ENCODE assay signal across 13 mouse cellular contexts in the genomic region with DNA sequence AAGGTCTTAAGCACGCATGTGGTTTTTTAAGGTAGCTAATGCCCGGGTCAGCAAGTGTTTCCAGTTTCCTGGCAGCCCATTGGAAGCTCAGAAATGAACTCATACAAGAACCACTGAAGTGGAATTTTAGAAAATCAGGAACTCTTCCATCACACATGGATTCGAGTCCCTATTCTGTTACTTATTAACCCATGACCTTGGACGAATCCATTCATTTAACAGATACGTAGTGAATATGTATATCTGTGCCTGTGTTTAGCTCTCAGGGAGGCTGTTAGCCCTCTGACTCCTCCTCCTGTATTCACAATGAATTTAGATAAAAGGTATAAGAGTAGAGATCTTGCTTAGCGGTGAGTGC. TPM values are rescaled to one million over a fixed set of nuclear protein-coding genes. Genes with fewer than 3 reads are reported as not detected.
DNase-seq lines count a peak whose midpoint lies in the region; ATAC-seq and TF ChIP-seq lines count a peak whose summit lies in the region.
"Had no signal": no experiment of that assay in that cellular context is flagged by ENCODE, and none has a peak within 500 bp of the region (broad histone marks: within the 10 kb centered on the region; RNA-seq: fewer than 3 reads in every experiment).

No protein-coding gene starts in this region.

- intact Hi-C loops in left cerebral cortex, postnatal 10 days (cut with DNase I) = no loop called here

- no peaks in the 10 kb centered on the region for H3K36me3 ChIP-seq in hindbrain, embryonic 10.5 days
- H3K36me3 ChIP-seq in hindbrain, embryonic 13.5 days = no peaks in the 10 kb centered on the region
- no peaks in the 10 kb centered on the region for H3K36me3 ChIP-seq in embryonic facial prominence, embryonic 15.5 days
- no peaks in the 10 kb centered on the region for H3K36me3 ChIP-seq in limb, embryonic 14.5 days (ENCODE audit: control insufficient read depth, insufficient read depth, low read length)
- H3K36me3 ChIP-seq: forebrain, embryonic 12.5 days had no signal

- H3K9ac ChIP-seq in hindbrain, embryonic 13.5 days = no peak overlapping the region
- H3K9ac ChIP-seq in embryonic facial prominence, embryonic 15.5 days = no peak overlapping the region
- no peak overlapping the region for H3K9ac ChIP-seq in limb, embryonic 14.5 days (ENCODE audit: low read depth, low read length, severe bottlenecking)
- H3K9ac ChIP-seq: forebrain, embryonic 12.5 days had no signal

- TF ChIP-seq CTCF in Patski (IDR thresholded peaks at IDR 0.05) = no peak

- no peaks in the 10 kb centered on the region for H3K9me3 ChIP-seq in hindbrain, embryonic 10.5 days
- no peaks in the 10 kb centered on the region for H3K9me3 ChIP-seq in hindbrain, embryonic 13.5 days
- no peaks in the 10 kb centered on the region for H3K9me3 ChIP-seq in embryonic facial prominence, embryonic 15.5 days (replicated peaks)
- no peaks in the 10 kb centered on the region for H3K9me3 ChIP-seq in limb, embryonic 14.5 days (ENCODE audit: control insufficient read depth, low read length)
- H3K9me3 ChIP-seq: forebrain, embryonic 12.5 days had no signal

- TF ChIP-seq POLR2A in limb, embryonic 14.5 days (IDR thresholded peaks at IDR 0.05; ENCODE audit: borderline replicate concordance, extremely low read depth, insufficient read depth, insufficient read length) = no peak

- no peaks in the 10 kb centered on the region for H3K27me3 ChIP-seq in hindbrain, embryonic 10.5 days (ENCODE audit: insufficient read depth, poor library complexity, severe bottlenecking)
- no peaks in the 10 kb centered on the region for H3K27me3 ChIP-seq in hindbrain, embryonic 13.5 days
- no peaks in the 10 kb centered on the region for H3K27me3 ChIP-seq in Patski
- H3K27me3 ChIP-seq in embryonic facial prominence, embryonic 15.5 days = no peaks in the 10 kb centered on the region
- no peaks in the 10 kb centered on the region for H3K27me3 ChIP-seq in limb, embryonic 14.5 days (ENCODE audit: control insufficient read depth, insufficient read depth, low read length)

- 65% methylated on average over 6 of the region's 6 CpGs for whole genome bisulfite sequencing in hindbrain, embryonic 10.5 days
- WGBS in hindbrain, embryonic 13.5 days = 43% methylated on average over 6 of the region's 6 CpGs
- WGBS in embryonic facial prominence, embryonic 15.5 days = 46% methylated on average over 6 of the region's 6 CpGs
- 50% methylated on average over 6 of the region's 6 CpGs for WGBS in limb, embryonic 14.5 days

- H3K4me1 ChIP-seq in hindbrain, embryonic 10.5 days (replicated peaks) = peaks cover 57% of the 10 kb centered on the region
- peaks cover 46% of the 10 kb centered on the region for H3K4me1 ChIP-seq in hindbrain, embryonic 13.5 days (replicated peaks)
- peaks cover 73% of the 10 kb centered on the region for H3K4me1 ChIP-seq in embryonic facial prominence, embryonic 15.5 days
- peaks cover 39% of the 10 kb centered on the region for H3K4me1 ChIP-seq in limb, embryonic 14.5 days (ENCODE audit: control insufficient read depth, insufficient read depth, low read length)

- H3K4me3 ChIP-seq in hindbrain, embryonic 10.5 days = no peak overlapping the region
- H3K4me3 ChIP-seq in hindbrain, embryonic 13.5 days = no peak overlapping the region
- no peak overlapping the region for H3K4me3 ChIP-seq in embryonic facial prominence, embryonic 15.5 days (replicated peaks)
- no peak overlapping the region for H3K4me3 ChIP-seq in limb, embryonic 14.5 days (replicated peaks; ENCODE audit: low read length)
- H3K4me3 ChIP-seq: forebrain, embryonic 12.5 days; myocyte had no signal

- no peak for DNase-seq in hindbrain, embryonic 10.5 days (ENCODE audit: low spot score)
- DNase-seq in Patski (ENCODE audit: low read depth, low spot score) = peak; percentile 56
- no peak for DNase-seq in limb, embryonic 14.5 days (ENCODE audit: low spot score)
- no peak for DNase-seq in left cerebral cortex, postnatal 10 days (ENCODE audit: extremely low spot score in 1 of 2, low spot score in 2 of 2)
- DNase-seq in right cerebral cortex, postnatal 4 days = no peak
- DNase-seq in urinary bladder, adult 2 months (ENCODE audit: low spot score) = no peak
- DNase-seq: adrenal gland, postnatal 25 days; cerebellum, postnatal 14 days had no signal

- peak overlapping the region; percentile 75 for H3K27ac ChIP-seq in hindbrain, embryonic 10.5 days
- no peak overlapping the region for H3K27ac ChIP-seq in hindbrain, embryonic 13.5 days
- peak overlapping the region; percentile 73; the same call in 1 of the 2 replicates for H3K27ac ChIP-seq in embryonic facial prominence, embryonic 15.5 days (replicated peaks)
- H3K27ac ChIP-seq in limb, embryonic 14.5 days (replicated peaks; ENCODE audit: low read depth, low read length) = 0 out of 2 replicates have a peak overlapping the region, but pooled peaks have one; percentile 8
- H3K27ac ChIP-seq: forebrain, embryonic 12.5 days had no signal

- CTCF ChIA-PET in Patski (lab: Charles Lee) = interaction anchor here (0.8 to 3.4 kb wide), 10 partner anchors 10 to 86 kb away, joined by 3 to 15 read pairs (median 3); no protein-coding TSS in a partner anchor

- H3K4me2 ChIP-seq in hindbrain, embryonic 13.5 days = no peak overlapping the region
- H3K4me2 ChIP-seq in embryonic facial prominence, embryonic 15.5 days (replicated peaks) = no peak overlapping the region
- H3K4me2 ChIP-seq in limb, embryonic 14.5 days (replicated peaks; ENCODE audit: low read depth, low read length, severe bottlenecking) = no peak overlapping the region
- H3K4me2 ChIP-seq: forebrain, embryonic 12.5 days had no signal

- POLR2A ChIA-PET in Patski (lab: Charles Lee) = interaction anchor here (0.7 to 2.0 kb wide), 3 partner anchors 26 to 181 kb away, joined by 3 to 6 read pairs (median 3); no protein-coding TSS in a partner anchor

- no peak for ATAC-seq in hindbrain, embryonic 13.5 days (ENCODE audit: low FRiP score)
- peak; percentile 45 for ATAC-seq in Patski
- ATAC-seq in embryonic facial prominence, embryonic 15.5 days (ENCODE audit: insufficient number of reproducible peaks, low FRiP score, low TSS enrichment, low read depth) = no peak
- ATAC-seq in limb, embryonic 14.5 days (ENCODE audit: low FRiP score, low read depth) = no peak
- ATAC-seq: hindbrain, embryonic 16.5 days had no signal

- in situ Hi-C loops in Patski (cut with MboI; ENCODE audit: low pct_unique_long_range_greater_than_20kb) = no loop called here

RNA-seq across cellular contexts. Expression of a gene that starts 54.0 kb away (rescaled TPM):
- polyA plus RNA-seq in hindbrain, embryonic 10.5 days (2016; fragmentation: Nextera tagmentation; extraction: Ambion mirVana) = 35.5 and 41.5 TPM in 2 replicates
- polyA plus RNA-seq in hindbrain, embryonic 13.5 days (2015; fragmentation: Nextera tagmentation; extraction: Ambion mirVana) = 34.1 and 39.7 TPM in 2 replicates
- 53.5 TPM for polyA plus RNA-seq in Patski (2021)
- polyA plus RNA-seq in embryonic facial prominence, embryonic 15.5 days (2015; fragmentation: Nextera tagmentation; extraction: Ambion mirVana) = 40.0 and 42.9 TPM in 2 replicates
- 21.2 and 23.7 TPM in 2 replicates for polyA plus RNA-seq in limb, embryonic 14.5 days (2012; rRNA removed)
- 40.3 and 47.4 TPM in 2 replicates for polyA plus RNA-seq in limb, embryonic 14.5 days (2014; fragmentation: Nextera tagmentation; extraction: Ambion mirVana)
- total RNA-seq in left cerebral cortex, postnatal 10 days (2021) = 10 to 100 TPM; 20.8 to 22.2 TPM
- polyA plus RNA-seq in urinary bladder, adult 2 months (2012; rRNA removed) = 25.0 TPM in 2 replicates
